Mouse (Mus musculus): ENCODE data around the gene Mllt1. TPM values are rescaled to one million over a fixed set of nuclear protein-coding genes. Genes with fewer than 3 reads are reported as not detected.

The Mllt1 gene
- polyA plus RNA-seq, 1 experiment: 134 TPM

DNA sequence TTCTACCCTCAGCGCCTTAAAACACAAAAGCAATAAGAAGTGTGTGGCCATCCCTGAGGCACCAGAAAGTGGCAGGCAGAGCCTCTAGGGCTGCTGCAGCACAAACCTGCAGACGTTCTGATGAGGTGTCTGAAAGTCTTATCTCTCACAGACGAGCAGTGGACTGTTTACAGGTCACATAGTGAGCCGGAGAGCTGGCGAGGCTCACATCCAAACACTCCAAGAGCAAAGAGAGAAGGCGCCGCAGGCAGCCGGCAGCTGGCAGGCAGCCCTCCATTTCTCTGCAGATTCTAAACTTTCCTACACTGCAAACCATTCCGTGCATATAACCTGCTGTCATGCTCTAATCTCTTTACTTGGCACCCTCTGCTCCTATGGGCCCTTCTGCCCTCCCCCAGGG is 27.3 kb downstream of the Mllt1 start:
- TF ChIP-seq CTCF (IDR thresholded peaks at IDR 0.05; ENCODE audit: borderline replicate concordance, control insufficient read depth, extremely low read depth, insufficient read depth, low read length, poor library complexity) (no peak), POLR2A (IDR thresholded peaks at IDR 0.05; ENCODE audit: control insufficient read depth, extremely low read depth, insufficient read depth, low read length, poor library complexity) (no peak)
- Histone ChIP-seq H3K4me3 (ENCODE audit: control insufficient read depth, insufficient read depth, low read length) (no peak overlapping the region), H3K36me3 (ENCODE audit: control insufficient read depth, insufficient read depth, low read length) (no peaks in the 10 kb centered on the region; the same call in 1 of the 2 replicates), H3K27me3 (ENCODE audit: control insufficient read depth, insufficient read depth, low read length) (no peaks in the 10 kb centered on the region), H3K4me1 (replicated peaks; ENCODE audit: control insufficient read depth, insufficient read depth, low read length) (peaks cover 5% of the 10 kb centered on the region), H3K27ac (ENCODE audit: control insufficient read depth, insufficient read depth, low read length) (no peak overlapping the region)
- no peak for DNase-seq
- WGBS: 96% methylated on average over 9 of the region's 9 CpGs

DNA sequence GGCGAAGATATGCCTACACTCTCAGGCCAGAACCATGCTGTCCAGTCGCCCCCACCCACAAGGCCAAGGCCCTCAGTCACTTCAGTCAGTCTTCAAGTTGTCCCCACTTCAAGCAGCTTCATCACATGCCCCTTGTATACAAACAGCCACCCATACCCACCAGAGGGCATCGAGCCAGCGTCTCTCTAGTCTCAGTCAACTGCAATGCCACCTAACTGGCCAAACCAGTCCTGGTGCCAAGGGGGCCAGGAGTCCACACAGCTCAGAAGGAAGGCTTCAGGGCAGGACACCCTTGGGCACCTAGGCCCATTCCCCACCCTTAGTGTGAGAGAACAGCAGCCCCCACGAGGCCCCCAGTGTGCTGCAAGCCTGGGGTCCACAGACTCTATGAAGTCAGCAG is 28.1 kb downstream of the Mllt1 start:
- H3K36me3 ChIP-seq (ENCODE audit: control insufficient read depth, insufficient read depth, low read length): peaks cover 5% of the 10 kb centered on the region; the same call in 1 of the 2 replicates
- H3K4me3 ChIP-seq (ENCODE audit: control insufficient read depth, insufficient read depth, low read length): no peak overlapping the region
- 92% methylated on average over 5 of the region's 5 CpGs for WGBS
- peaks cover 5% of the 10 kb centered on the region for H3K4me1 ChIP-seq (replicated peaks; ENCODE audit: control insufficient read depth, insufficient read depth, low read length)
- H3K27me3 ChIP-seq (ENCODE audit: control insufficient read depth, insufficient read depth, low read length): no peaks in the 10 kb centered on the region
- H3K27ac ChIP-seq (ENCODE audit: control insufficient read depth, insufficient read depth, low read length): no peak overlapping the region
- DNase-seq: no peak
- TF ChIP-seq CTCF (IDR thresholded peaks at IDR 0.05; ENCODE audit: borderline replicate concordance, control insufficient read depth, extremely low read depth, insufficient read depth, low read length, poor library complexity): no peak
- no peak for TF ChIP-seq POLR2A (IDR thresholded peaks at IDR 0.05; ENCODE audit: control insufficient read depth, extremely low read depth, insufficient read depth, low read length, poor library complexity)

DNA sequence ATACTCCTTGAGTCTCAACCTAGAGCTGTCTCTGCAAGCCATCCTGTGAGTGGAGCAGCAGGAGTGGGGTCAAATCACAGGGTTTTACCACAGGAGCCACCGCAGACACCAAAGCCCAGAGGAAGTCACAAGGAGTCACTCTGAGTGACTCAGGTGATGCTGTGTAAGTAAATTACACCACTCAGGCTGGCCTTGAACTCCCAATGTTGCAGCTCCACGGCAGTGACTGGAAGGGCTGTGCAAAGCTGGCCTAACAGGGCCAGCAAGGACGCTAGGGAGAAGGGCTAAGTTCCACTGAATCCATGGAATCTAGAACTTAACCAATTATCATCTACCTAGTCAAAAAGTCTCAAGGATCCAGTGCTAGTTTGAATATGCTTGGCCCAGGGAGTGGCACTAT is 29.0 kb downstream of the Mllt1 start:
- Histone ChIP-seq H3K27me3 (ENCODE audit: control insufficient read depth, insufficient read depth, low read length) (no peaks in the 10 kb centered on the region), H3K4me3 (ENCODE audit: control insufficient read depth, insufficient read depth, low read length) (no peak overlapping the region), H3K4me1 (replicated peaks; ENCODE audit: control insufficient read depth, insufficient read depth, low read length) (no peaks in the 10 kb centered on the region), H3K36me3 (ENCODE audit: control insufficient read depth, insufficient read depth, low read length) (peaks cover 11% of the 10 kb centered on the region), H3K27ac (ENCODE audit: control insufficient read depth, insufficient read depth, low read length) (no peak overlapping the region)
- no peak for DNase-seq
- WGBS: 90% methylated on average over 3 of the region's 3 CpGs
- no peak for TF ChIP-seq CTCF (IDR thresholded peaks at IDR 0.05; ENCODE audit: borderline replicate concordance, control insufficient read depth, extremely low read depth, insufficient read depth, low read length, poor library complexity)
- no peak for TF ChIP-seq POLR2A (IDR thresholded peaks at IDR 0.05; ENCODE audit: control insufficient read depth, extremely low read depth, insufficient read depth, low read length, poor library complexity)

DNA sequence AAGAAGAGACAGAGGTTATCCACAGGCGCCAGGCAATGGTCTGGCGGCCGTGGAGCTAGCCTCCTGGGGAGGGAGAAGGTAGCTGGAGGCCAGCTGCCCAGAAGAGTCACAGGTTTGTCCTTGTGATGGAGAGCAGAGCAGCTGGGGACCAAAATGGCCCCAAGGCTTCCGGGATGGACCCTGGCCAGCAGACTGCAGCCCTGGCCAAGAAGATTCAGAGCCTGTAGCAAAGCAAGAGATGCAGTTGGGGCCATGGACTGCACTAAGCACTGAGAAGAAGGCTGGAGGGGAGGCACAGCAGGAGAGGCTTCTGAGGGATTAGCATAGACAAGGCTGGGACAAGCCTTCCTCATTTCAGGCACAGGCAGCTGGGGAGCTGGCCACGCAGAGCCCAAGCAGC is 32.5 kb downstream of the Mllt1 start:
- H3K4me3 ChIP-seq (ENCODE audit: control insufficient read depth, insufficient read depth, low read length): no peak overlapping the region
- DNase-seq: no peak
- no peaks in the 10 kb centered on the region for H3K4me1 ChIP-seq (replicated peaks; ENCODE audit: control insufficient read depth, insufficient read depth, low read length)
- no peaks in the 10 kb centered on the region for H3K27me3 ChIP-seq (ENCODE audit: control insufficient read depth, insufficient read depth, low read length)
- peaks cover 26% of the 10 kb centered on the region for H3K36me3 ChIP-seq (ENCODE audit: control insufficient read depth, insufficient read depth, low read length)
- WGBS: 96% methylated on average over 5 of the region's 5 CpGs
- H3K27ac ChIP-seq (ENCODE audit: control insufficient read depth, insufficient read depth, low read length): no peak overlapping the region
- TF ChIP-seq POLR2A (IDR thresholded peaks at IDR 0.05; ENCODE audit: control insufficient read depth, extremely low read depth, insufficient read depth, low read length, poor library complexity): no peak

DNA sequence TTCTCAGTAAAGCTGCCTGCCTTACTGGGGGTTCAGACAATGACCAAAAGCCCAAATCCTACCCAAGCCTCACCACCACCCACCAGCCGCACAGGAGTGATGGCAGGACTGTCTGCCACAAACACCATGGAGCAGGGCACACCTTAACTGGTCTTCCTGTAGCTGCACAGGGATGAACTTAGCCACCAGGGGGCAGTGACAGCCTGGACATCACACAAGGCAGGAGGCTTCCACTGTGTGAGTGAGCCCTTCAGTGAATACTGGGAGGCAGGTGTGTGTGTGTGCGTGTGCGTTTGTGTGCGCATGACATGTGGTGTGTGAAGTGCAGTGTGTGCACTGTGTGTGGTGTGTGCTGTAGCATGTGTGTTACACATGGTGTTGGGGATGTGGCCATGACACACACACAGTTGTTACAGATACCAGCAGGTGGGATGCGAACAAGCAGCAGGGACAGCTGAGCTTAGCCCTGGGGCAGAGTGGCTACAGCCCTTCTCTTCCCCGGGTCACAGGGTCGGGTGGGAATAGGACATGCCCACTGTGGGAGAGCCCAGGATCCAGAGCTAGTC is 37.5 kb downstream of the Mllt1 start:
- Histone ChIP-seq H3K4me3 (ENCODE audit: control insufficient read depth, insufficient read depth, low read length) (no peak overlapping the region), H3K27me3 (ENCODE audit: control insufficient read depth, insufficient read depth, low read length) (no peaks in the 10 kb centered on the region), H3K4me1 (replicated peaks; ENCODE audit: control insufficient read depth, insufficient read depth, low read length) (no peaks in the 10 kb centered on the region), H3K27ac (ENCODE audit: control insufficient read depth, insufficient read depth, low read length) (no peak overlapping the region), H3K36me3 (ENCODE audit: control insufficient read depth, insufficient read depth, low read length) (peaks cover 49% of the 10 kb centered on the region)
- DNase-seq: peak; percentile 81
- 81% methylated on average over 7 of the region's 7 CpGs for WGBS
- TF ChIP-seq POLR2A (IDR thresholded peaks at IDR 0.05; ENCODE audit: control insufficient read depth, extremely low read depth, insufficient read depth, low read length, poor library complexity) (no peak), CTCF (IDR thresholded peaks at IDR 0.05; ENCODE audit: borderline replicate concordance, control insufficient read depth, extremely low read depth, insufficient read depth, low read length, poor library complexity) (peak; percentile 93)

DNA sequence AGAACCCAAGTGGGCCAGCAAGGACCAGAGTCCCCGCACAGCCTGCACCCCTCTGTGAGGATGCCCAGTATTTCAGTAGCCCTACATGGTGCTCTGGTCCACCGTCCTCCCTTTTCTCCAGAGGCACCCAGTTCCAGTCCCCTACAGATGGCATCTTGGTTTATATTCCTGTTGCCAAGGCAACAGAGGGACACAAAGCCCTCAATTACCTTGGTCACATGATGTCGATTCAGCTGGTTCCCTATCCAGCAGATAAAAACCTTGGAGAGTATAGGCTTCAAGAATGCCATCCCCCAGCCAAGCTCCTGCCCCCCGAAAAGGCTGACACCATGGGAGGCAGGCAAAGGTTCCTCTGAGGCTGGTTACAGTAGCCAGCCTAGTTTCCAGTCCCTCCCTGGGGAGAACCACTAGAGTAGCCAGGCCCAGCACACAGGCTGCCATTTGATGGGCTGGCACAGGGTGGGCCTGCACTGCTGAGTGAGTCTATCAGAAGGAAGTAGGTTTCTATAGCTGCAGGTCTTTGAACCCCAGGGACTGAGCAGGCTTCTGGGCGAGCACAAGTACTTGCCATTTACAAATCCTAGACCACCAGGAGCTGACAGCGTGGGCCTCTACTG is 38.6 kb downstream of the Mllt1 start:
- H3K36me3 ChIP-seq (ENCODE audit: control insufficient read depth, insufficient read depth, low read length): peaks cover 42% of the 10 kb centered on the region
- H3K4me3 ChIP-seq (ENCODE audit: control insufficient read depth, insufficient read depth, low read length): no peak overlapping the region
- H3K27me3 ChIP-seq (ENCODE audit: control insufficient read depth, insufficient read depth, low read length): no peaks in the 10 kb centered on the region
- no peak for DNase-seq
- WGBS: 97% methylated on average over 6 of the region's 6 CpGs
- no peaks in the 10 kb centered on the region for H3K4me1 ChIP-seq (replicated peaks; ENCODE audit: control insufficient read depth, insufficient read depth, low read length)
- H3K27ac ChIP-seq (ENCODE audit: control insufficient read depth, insufficient read depth, low read length): no peak overlapping the region
- TF ChIP-seq POLR2A (IDR thresholded peaks at IDR 0.05; ENCODE audit: control insufficient read depth, extremely low read depth, insufficient read depth, low read length, poor library complexity) (no peak), CTCF (IDR thresholded peaks at IDR 0.05; ENCODE audit: borderline replicate concordance, control insufficient read depth, extremely low read depth, insufficient read depth, low read length, poor library complexity) (no peak)
